Mouse (Mus musculus): ENCODE measurements around the gene Ccdc92. TPM values are rescaled to one million over a fixed set of nuclear protein-coding genes. Genes with fewer than 3 reads are reported as not detected.

Ccdc92 gene
- polyA plus RNA-seq, 1 experiment: 3.6 TPM

- 1% methylated on average over 86 of the region's 88 CpGs for WGBS
Measured at GRCm38 (mm10) chr5:124862871-124863741, 882 bp upstream of the Ccdc92 start.

DNA sequence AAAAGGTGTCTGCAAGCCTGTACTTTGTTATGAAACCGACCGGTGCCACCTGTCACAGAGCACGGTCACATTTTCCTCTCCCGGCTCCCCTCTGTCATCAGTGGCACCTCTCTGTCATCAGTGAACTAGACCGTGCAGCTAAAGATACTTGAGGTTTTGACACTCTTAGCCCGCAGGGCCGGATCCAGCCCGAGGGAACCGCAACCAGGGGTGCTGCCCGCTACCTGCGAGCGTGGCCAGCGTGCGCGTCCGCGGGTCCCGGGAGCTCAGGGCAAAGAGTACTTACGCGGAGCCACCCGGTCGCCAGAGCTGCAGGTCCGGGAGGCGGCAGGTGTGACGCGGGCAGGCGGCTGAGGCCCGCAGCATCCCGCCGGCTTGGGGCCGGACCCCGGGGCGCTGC is 761 bp downstream of the Ccdc92 start:
- no peak for DNase-seq (ENCODE audit: low read depth, low spot score)
- WGBS: 1% methylated on average over 33 of the region's 33 CpGs

More at GRCm38 (mm10) chr5:124862871-124863741, 882 bp upstream of the Ccdc92 start:
- no peak for DNase-seq (ENCODE audit: low read depth, low spot score)

DNA sequence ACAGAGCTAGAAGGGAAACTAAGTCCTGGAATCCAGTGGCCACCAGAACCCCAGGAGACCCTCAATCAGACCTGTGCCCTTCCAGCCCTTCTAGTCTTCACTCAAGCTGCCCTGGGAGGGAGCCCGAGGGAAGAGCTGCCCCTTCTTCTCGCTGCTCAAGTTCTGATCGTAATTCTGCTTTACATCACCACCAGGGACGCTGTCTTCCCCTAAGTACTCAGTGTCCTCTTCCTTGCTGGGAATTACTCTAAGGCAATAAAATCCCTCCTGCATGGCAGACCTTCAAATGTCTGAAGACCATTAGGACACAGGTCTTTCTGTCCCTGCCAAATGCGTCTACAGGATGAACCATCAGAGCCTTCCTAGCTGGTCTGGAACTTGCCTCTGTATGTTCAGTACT is 2.2 kb downstream of the Ccdc92 start:
- WGBS: 11% methylated on average over 5 of the region's 5 CpGs
- DNase-seq (ENCODE audit: low read depth, low spot score): no peak

DNA sequence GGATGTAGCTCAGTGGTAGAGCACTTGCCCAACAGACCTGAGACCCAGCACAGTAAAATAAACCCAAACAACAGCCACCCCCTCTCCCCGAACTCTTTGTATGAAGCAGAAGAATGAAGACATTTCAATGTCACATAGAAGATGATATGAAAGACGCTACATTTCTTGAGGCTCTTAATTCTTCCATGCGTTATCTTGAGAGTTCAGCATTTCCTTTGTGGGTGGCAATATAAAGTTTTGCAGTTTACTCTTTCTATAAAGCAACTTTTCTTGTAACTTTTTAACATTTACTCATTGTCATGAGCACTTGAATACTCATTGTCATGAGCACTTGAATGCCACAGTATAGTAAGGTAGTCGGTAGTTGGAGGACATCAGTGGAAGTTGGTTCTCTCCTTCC is 8.0 kb downstream of the Ccdc92 start:
- WGBS: 88% methylated on average over 4 of the region's 4 CpGs
- no peak for DNase-seq (ENCODE audit: low read depth, low spot score)

DNA sequence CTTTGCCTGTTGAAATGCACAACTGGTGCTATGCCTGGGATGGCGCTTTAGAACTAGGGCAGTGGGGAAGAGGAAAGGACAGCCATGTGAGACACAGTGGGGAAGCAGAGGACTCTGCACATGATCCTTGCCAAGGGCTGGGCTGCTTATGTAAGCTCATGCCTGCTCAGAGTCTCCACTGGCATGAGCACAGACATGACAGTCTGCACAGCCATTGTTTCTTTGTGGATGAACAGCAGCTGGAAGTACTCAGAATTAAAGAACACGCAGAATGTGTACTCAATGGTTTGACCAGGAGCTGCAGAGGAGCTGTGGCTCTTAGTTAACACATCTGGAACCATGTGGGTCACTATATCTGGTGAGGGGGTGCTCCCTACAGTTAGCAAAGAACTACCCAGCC is 9.1 kb downstream of the Ccdc92 start:
- no peak for DNase-seq (ENCODE audit: low read depth, low spot score)
- WGBS: 76% methylated on average over 2 of the region's 2 CpGs

- 36% methylated on average over 2 of the region's 2 CpGs for WGBS
- DNase-seq (ENCODE audit: low read depth, low spot score): no peak
Measured at GRCm38 (mm10) chr5:124852294-124852693, 9.9 kb downstream of the Ccdc92 start.

- no peak for DNase-seq (ENCODE audit: low read depth, low spot score)
- 51% methylated on average over 4 of the region's 4 CpGs for WGBS
Measured at GRCm38 (mm10) chr5:124851572-124851971, 10.7 kb downstream of the Ccdc92 start.

GRCm38 (mm10) chr5:124848994-124849393 is 13.2 kb downstream of the Ccdc92 start:
- no peak for DNase-seq (ENCODE audit: low read depth, low spot score)
- WGBS: 66% methylated on average over 3 of the region's 3 CpGs

DNA sequence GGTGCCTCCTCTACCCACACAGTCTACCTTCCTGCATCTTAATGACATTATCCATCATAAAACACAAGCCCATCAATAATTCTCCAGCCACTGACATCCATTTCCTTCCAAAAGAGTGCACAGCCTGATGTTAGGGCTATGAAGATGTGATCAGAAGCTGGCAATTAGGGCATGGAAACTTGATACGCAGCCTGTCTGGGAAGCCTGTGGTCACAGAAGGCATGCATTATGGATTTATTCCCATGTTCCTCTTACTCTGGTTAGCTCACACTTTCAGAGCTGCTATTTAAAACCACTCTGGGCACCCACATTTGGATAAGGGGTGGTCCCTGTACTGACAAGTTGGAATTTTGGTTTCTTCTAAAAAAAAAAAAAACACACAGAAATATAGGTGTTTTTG is 15.2 kb downstream of the Ccdc92 start:
- no peak for DNase-seq (ENCODE audit: low read depth, low spot score)
- 83% methylated on average over 1 of the region's 1 CpGs for whole genome bisulfite sequencing

- 65% methylated on average over 4 of the region's 4 CpGs for WGBS
- no peak for DNase-seq (ENCODE audit: low read depth, low spot score)
Measured at GRCm38 (mm10) chr5:124844929-124845328, 17.3 kb downstream of the Ccdc92 start.

DNA sequence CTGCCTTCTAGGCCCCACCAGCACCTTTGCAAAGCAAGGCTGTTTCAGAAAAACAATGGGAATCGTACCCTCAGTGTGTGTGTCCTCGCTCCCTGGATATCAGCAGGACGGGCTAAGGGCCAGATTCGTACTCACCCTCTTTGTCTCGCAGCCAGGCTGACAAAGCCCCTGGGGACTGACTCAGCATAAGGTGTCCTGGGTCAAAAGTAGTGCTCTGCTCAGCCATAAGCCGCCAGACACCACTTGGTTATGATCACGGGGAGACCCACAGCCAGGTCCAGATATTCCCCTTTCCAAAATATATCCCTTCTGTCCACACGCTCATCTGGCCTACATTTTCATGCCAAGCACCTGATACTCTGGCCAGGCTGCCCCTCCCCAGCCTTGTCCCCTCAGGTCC is 18.8 kb downstream of the Ccdc92 start:
- no peak for DNase-seq (ENCODE audit: low read depth, low spot score)

DNA sequence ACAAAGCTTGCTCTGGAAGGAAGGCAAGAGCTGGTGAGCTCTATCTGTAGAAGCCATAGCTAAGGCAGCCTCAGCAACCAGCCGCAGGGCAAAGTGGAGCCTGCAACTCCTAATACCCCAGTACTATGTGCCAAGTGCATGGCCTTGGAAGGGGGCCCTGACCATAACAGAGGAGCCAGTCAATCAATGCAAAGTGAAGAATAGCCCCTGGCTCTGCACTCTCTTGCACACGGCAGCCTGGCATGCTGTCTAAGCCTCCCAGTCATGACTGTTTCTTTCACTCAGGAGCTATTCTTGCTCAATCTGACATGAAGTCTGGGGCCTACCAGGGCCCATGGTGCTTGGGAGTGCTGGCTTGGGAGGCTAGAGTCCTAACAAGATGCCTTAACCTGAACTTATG is 21.6 kb downstream of the Ccdc92 start:
- 68% methylated on average over 2 of the region's 2 CpGs for WGBS
- no peak for DNase-seq (ENCODE audit: low read depth, low spot score)

More for the DNA sequence above, 18.8 kb downstream of the Ccdc92 start:
- WGBS: 89% methylated on average over 8 of the region's 8 CpGs

DNA sequence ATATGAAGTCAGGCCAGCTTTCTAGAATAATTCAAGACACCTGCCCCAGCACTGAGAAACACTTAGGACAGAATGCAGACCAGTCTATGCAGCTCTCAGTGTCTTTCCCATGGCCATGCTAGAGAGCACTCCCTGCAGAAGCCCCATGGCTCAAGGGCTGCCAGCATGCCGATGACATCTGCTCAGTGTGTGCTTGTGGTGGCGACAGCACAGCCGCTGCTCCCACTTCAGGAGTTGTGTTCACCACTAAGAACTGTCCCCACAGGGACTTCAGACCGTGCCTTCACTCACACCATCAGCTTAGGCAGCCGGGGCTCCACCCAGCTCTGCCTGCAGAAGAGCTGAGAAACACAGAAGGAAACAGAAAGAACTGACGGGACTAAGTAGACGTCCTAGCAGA is 22.0 kb downstream of the Ccdc92 start:
- 65% methylated on average over 7 of the region's 7 CpGs for WGBS
- DNase-seq (ENCODE audit: low read depth, low spot score): no peak

DNA sequence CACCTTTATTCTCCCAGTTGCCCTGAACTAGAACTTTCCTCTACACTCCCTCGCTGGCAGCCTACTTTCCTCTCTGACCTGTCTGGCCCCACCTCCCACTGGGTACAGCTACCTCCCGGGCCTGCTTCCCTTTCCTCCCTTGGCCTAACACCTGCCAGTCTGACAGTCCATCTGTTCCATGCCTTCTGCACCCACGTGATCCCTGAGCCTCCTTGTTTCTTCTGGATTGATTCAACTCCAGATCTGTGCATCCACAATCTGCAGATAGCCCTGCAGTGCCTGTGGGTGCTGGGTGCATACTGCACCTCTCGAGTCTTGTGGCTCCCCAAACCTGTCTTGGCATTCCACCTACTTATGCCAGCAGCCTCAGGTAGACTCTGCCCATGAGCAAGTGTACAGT is 25.6 kb downstream of the Ccdc92 start:
- 46% methylated on average over 4 of the region's 4 CpGs for WGBS
- DNase-seq (ENCODE audit: low read depth, low spot score): no peak

DNA sequence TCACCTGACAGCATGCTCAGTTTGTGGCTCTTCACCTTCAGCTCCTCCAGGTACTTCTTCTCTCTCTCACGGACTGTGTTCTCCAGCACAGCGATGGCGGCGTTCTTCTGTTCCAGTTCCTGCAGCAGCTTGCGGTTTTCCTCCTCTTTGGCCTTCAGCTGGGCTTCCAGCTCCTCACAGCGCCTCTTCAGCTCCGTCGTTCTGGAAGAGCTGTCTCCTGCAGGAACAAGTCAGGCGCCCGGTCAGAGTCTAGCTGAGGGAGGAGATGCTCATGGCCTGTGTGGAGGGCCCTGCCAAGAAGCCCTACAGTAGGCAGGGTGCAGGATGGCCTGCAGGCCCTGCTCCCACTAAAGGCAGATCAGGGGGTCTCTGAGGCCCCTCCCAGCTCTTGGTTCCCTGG is 26.1 kb downstream of the Ccdc92 start:
- DNase-seq (ENCODE audit: low read depth, low spot score): no peak
- 88% methylated on average over 10 of the region's 10 CpGs for WGBS

- no peak for DNase-seq (ENCODE audit: low read depth, low spot score)
- 94% methylated on average over 15 of the region's 15 CpGs for WGBS
Measured at GRCm38 (mm10) chr5:124835218-124835617, 27.0 kb downstream of the Ccdc92 start.

DNA sequence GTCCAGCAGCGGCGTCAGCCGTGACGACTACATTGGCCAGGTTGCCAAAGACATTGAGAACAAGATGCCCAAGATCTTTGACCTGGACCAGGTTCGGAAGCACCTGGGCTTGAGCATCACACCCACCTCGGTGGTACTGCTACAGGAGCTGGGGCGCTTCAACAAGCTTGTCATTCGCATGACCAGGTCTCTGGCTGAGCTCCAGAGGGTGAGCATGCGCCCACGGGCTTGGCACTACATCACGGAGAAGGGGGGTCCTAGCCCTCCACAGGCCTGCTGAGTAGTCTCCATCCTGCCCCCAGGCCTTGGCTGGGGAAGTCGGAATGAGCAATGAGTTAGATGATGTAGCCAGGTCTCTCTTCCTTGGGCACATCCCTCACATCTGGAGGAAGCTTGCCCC is 31.9 kb downstream of the Ccdc92 start:
- 88% methylated on average over 12 of the region's 12 CpGs for WGBS
- no peak for DNase-seq (ENCODE audit: low read depth, low spot score)

GRCm38 (mm10) chr5:124822128-124822894 is 39.9 kb downstream of the Ccdc92 start:
- DNase-seq (ENCODE audit: low read depth, low spot score): no peak
- 73% methylated on average over 18 of the region's 18 CpGs for WGBS

- no peak for DNase-seq (ENCODE audit: low read depth, low spot score)
- 69% methylated on average over 15 of the region's 15 CpGs for WGBS
Measured at GRCm38 (mm10) chr5:124817050-124817449, 45.2 kb downstream of the Ccdc92 start.

DNA sequence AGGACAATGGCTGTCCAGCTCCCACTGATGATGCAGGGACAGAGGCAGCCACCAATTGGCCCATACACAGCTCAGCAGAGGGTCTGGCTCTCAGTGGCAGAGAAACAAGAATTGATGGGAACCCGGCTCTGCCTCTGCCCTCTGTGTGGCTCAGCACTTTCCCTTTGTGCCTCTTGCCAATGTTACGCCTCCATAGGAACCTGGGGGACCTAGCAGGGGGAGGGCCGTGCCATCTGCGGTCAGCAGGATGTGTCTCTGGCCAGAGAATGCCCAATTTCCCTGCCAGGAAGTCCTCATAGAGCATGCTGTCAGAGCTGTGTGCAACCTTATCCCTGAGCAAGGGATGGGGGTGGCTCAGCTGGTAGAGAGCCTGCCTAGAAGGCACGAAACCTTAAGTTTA is 47.4 kb downstream of the Ccdc92 start:
- no peak for DNase-seq (ENCODE audit: low read depth, low spot score)
- 62% methylated on average over 5 of the region's 5 CpGs for WGBS

GRCm38 (mm10) chr5:124812466-124812865 is 49.8 kb downstream of the Ccdc92 start:
- WGBS: 77% methylated on average over 12 of the region's 12 CpGs
- DNase-seq (ENCODE audit: low read depth, low spot score): no peak

All from large intestine, adult 2 months (tissue).